Comparison of ENCODE assay signal across 12 mouse cellular contexts in the genomic region with DNA sequence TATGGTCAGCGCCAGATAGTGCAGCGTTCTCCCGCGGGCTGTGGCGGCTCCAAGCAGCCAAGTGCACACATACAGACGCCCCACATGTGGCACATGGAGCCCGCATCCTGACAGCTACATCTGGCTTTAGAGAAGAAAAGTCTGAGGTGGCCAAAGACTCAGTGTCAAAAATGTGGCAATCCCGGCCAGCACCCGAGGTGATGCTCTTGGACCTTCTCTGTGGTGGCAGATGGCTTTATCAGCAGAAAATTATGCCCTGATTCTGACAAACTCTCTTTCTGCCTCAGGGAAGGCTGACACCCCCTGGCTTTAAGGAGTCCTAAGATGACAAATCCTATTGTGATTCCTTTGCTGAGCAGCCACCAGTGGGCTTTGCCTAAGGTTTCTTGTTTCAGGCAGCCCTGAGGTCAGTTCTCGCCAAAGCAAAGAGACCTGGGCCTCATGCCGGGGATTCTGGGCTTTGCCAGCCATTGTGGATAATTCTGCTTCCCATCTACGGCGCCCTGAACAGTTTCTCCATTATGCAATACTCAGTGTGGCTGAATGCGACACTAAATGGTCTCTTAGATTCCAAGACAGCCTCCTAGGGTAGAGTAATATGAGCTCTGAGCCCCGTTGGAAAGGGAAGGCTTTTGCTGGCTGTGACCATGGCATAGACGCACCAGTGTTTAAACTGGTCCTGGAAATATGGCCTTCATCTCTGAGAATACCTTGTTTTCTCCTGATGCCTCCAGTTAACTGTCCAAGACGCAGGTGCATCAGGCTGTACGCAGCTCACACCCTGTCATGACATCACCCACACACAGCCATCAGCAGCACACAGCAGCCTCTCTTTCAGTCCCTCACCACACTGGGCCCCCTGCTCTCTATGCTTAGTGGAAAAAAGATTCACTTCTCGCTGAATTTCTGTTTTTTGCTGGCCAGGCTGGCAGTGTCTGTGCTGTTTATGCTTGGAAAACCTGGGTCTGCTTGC.
A peak's percentile ranks its signal among the peaks of the same experiment; 100 is the strongest.
DNase-seq lines count a peak whose midpoint lies in the region; ATAC-seq and TF ChIP-seq lines count a peak whose summit lies in the region.
"Had no signal": no experiment of that assay in that cellular context is flagged by ENCODE, and none has a peak within 500 bp of the region (broad histone marks: within the 10 kb centered on the region; RNA-seq: fewer than 3 reads in every experiment).

No protein-coding gene starts in this region.

- no peaks in the 10 kb centered on the region for H3K36me3 ChIP-seq in forebrain, embryonic 12.5 days (replicated peaks)
- H3K36me3 ChIP-seq in forebrain, embryonic 11.5 days (ENCODE audit: control insufficient read depth, insufficient read depth, low read length): no peaks in the 10 kb centered on the region
- 0 out of 2 replicates have a peak, but pooled peaks cover 3% of the 10 kb centered on the region for H3K36me3 ChIP-seq in embryonic facial prominence, embryonic 14.5 days (ENCODE audit: control insufficient read depth, insufficient read depth, low read length)
- peaks cover 11% of the 10 kb centered on the region; the same call in 1 of the 2 replicates for H3K36me3 ChIP-seq in limb, embryonic 14.5 days (ENCODE audit: control insufficient read depth, insufficient read depth, low read length)

- WGBS in forebrain, embryonic 12.5 days: 64% methylated on average over 19 of the region's 19 CpGs
- 67% methylated on average over 19 of the region's 19 CpGs for WGBS in forebrain, embryonic 11.5 days
- WGBS in embryonic facial prominence, embryonic 14.5 days: 57% methylated on average over 19 of the region's 19 CpGs
- 75% methylated on average over 19 of the region's 19 CpGs for WGBS in limb, embryonic 14.5 days

- H3K27ac ChIP-seq in forebrain, embryonic 12.5 days: peak overlapping the region; percentile 43; the same call in 1 of the 2 replicates
- H3K27ac ChIP-seq in forebrain, embryonic 11.5 days (ENCODE audit: low read depth, low read length): no peak overlapping the region
- H3K27ac ChIP-seq in embryonic facial prominence, embryonic 14.5 days (replicated peaks; ENCODE audit: low read depth, low read length): peak overlapping the region; percentile 64
- H3K27ac ChIP-seq in limb, embryonic 14.5 days (replicated peaks; ENCODE audit: low read depth, low read length): peak overlapping the region; percentile 73
- H3K27ac ChIP-seq: left cerebral cortex, adult 2 months had no signal

- H3K9me3 ChIP-seq in forebrain, embryonic 12.5 days: no peaks in the 10 kb centered on the region
- H3K9me3 ChIP-seq in forebrain, embryonic 11.5 days (ENCODE audit: control insufficient read depth, low read length): no peaks in the 10 kb centered on the region
- H3K9me3 ChIP-seq in embryonic facial prominence, embryonic 14.5 days (ENCODE audit: control insufficient read depth, low read length): no peaks in the 10 kb centered on the region
- no peaks in the 10 kb centered on the region for H3K9me3 ChIP-seq in limb, embryonic 14.5 days (ENCODE audit: control insufficient read depth, low read length)

- no peak for ATAC-seq in forebrain, embryonic 12.5 days (ENCODE audit: low FRiP score)
- no peak for ATAC-seq in forebrain, embryonic 11.5 days (replicated peaks; ENCODE audit: low FRiP score)
- ATAC-seq in embryonic facial prominence, embryonic 14.5 days (ENCODE audit: low read depth): peak; percentile 53; the same call in 1 of the 2 replicates
- ATAC-seq in limb, embryonic 14.5 days (ENCODE audit: low FRiP score, low read depth): peak; percentile 53

- TF ChIP-seq POLR2A in limb, embryonic 14.5 days (IDR thresholded peaks at IDR 0.05; ENCODE audit: borderline replicate concordance, extremely low read depth, insufficient read depth, insufficient read length): no peak

- intact Hi-C loops in left cerebral cortex, postnatal 25 days (cut with DNase I): no loop called here

- DNase-seq in forebrain, embryonic 11.5 days (ENCODE audit: low spot score): no peak
- peak; percentile 3 to 14 for DNase-seq in left cerebral cortex, postnatal 25 days (ENCODE audit: low spot score in 2 of 2)
- DNase-seq in left cerebral cortex, adult 18-20 months (ENCODE audit: low spot score in 2 of 2): no peak
- DNase-seq in embryonic facial prominence, embryonic 14.5 days (ENCODE audit: low spot score): peak; percentile 41
- peak; percentile 21 for DNase-seq in limb, embryonic 14.5 days (ENCODE audit: low spot score)
- no peak for DNase-seq in adrenal gland, postnatal 10 days
- DNase-seq in embryo, embryonic 10.5 days (ENCODE audit: low spot score): no peak
- DNase-seq: lung, postnatal 10 days; right cerebral cortex, postnatal 25 days; thymus, adult 2 months had no signal

- no peaks in the 10 kb centered on the region for H3K27me3 ChIP-seq in forebrain, embryonic 12.5 days
- H3K27me3 ChIP-seq in forebrain, embryonic 11.5 days (ENCODE audit: control insufficient read depth, insufficient read depth, low read length): peaks cover 2% of the 10 kb centered on the region; the same call in 1 of the 2 replicates
- H3K27me3 ChIP-seq in embryonic facial prominence, embryonic 14.5 days (replicated peaks; ENCODE audit: control insufficient read depth, insufficient read depth, low read length): no peaks in the 10 kb centered on the region
- H3K27me3 ChIP-seq in limb, embryonic 14.5 days (ENCODE audit: control insufficient read depth, insufficient read depth, low read length): no peaks in the 10 kb centered on the region

- H3K9ac ChIP-seq in forebrain, embryonic 12.5 days: no peak overlapping the region
- H3K9ac ChIP-seq in forebrain, embryonic 11.5 days (ENCODE audit: low read length): no peak overlapping the region
- no peak overlapping the region for H3K9ac ChIP-seq in embryonic facial prominence, embryonic 14.5 days (ENCODE audit: low read depth, low read length)
- no peak overlapping the region for H3K9ac ChIP-seq in limb, embryonic 14.5 days (ENCODE audit: low read depth, low read length, severe bottlenecking)

- no peak overlapping the region for H3K4me2 ChIP-seq in forebrain, embryonic 12.5 days
- H3K4me2 ChIP-seq in forebrain, embryonic 11.5 days (ENCODE audit: low read depth, low read length, severe bottlenecking): no peak overlapping the region
- no peak overlapping the region for H3K4me2 ChIP-seq in embryonic facial prominence, embryonic 14.5 days (ENCODE audit: low read depth, low read length)
- no peak overlapping the region for H3K4me2 ChIP-seq in limb, embryonic 14.5 days (replicated peaks; ENCODE audit: low read depth, low read length, severe bottlenecking)

- H3K4me3 ChIP-seq in forebrain, embryonic 12.5 days (replicated peaks): no peak overlapping the region
- H3K4me3 ChIP-seq in forebrain, embryonic 11.5 days (ENCODE audit: low read depth, low read length): no peak overlapping the region
- H3K4me3 ChIP-seq in embryonic facial prominence, embryonic 14.5 days (ENCODE audit: low read depth, low read length): no peak overlapping the region
- H3K4me3 ChIP-seq in limb, embryonic 14.5 days (replicated peaks; ENCODE audit: low read length): no peak overlapping the region
- H3K4me3 ChIP-seq: left cerebral cortex, adult 2 months had no signal

- H3K4me1 ChIP-seq in forebrain, embryonic 12.5 days: peaks cover 8% of the 10 kb centered on the region; the same call in 1 of the 2 replicates
- H3K4me1 ChIP-seq in forebrain, embryonic 11.5 days (replicated peaks; ENCODE audit: control insufficient read depth, insufficient read depth, low read length): no peaks in the 10 kb centered on the region; the same call in 1 of the 2 replicates
- peaks cover 16% of the 10 kb centered on the region; the same call in 1 of the 2 replicates for H3K4me1 ChIP-seq in embryonic facial prominence, embryonic 14.5 days (ENCODE audit: control insufficient read depth, insufficient read depth, low read length)
- H3K4me1 ChIP-seq in limb, embryonic 14.5 days (ENCODE audit: control insufficient read depth, insufficient read depth, low read length): peaks cover 10% of the 10 kb centered on the region

Comparison
In these comparisons a context has a peak if more than half of its experiments do, and no peak if none do; other contexts are left out.
1. DNase-seq: peak in left cerebral cortex, postnatal 25 days (2 of 2), embryonic facial prominence, embryonic 14.5 days (single experiment) and limb, embryonic 14.5 days (single experiment); none in forebrain, embryonic 11.5 days (single experiment), left cerebral cortex, adult 18-20 months (0 of 2), adrenal gland, postnatal 10 days (single experiment) and embryo, embryonic 10.5 days (single experiment).
2. ATAC-seq: peak in embryonic facial prominence, embryonic 14.5 days (single experiment) and limb, embryonic 14.5 days (single experiment); none in forebrain, embryonic 12.5 days (single experiment) and forebrain, embryonic 11.5 days (single experiment).